Mouse (Mus musculus) c-Kit-positive CD71-positive TER-119-positive erythroid progenitor cells, embryonic 14.5 days (primary cell): ENCODE results near the gene Abat.

Experiments used
- DNase-seq: peaks from one replicate; pipeline ENCODE4 v3.0.0-alpha.2; 2013; ENCODE audit warnings: low spot score

The Abat gene

DNA sequence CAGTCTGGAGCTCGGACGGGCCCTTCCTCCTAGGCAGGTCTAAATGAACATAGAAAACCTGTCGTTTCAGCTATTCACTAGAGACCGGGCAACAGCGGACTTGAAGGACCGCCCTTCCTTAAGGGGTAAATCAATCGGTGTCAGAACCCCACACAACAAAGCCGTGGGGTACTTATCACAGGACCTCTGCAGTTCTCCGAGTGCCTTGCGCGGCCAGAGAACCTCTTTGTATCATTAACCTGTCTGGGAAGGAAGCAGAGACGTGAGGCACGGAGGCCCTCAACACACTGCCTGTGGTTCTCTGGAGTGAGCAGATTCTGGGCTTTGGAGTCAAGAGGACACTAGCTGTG is 123.6 kb downstream of the Abat start:
- DNase-seq, result no peak

DNA sequence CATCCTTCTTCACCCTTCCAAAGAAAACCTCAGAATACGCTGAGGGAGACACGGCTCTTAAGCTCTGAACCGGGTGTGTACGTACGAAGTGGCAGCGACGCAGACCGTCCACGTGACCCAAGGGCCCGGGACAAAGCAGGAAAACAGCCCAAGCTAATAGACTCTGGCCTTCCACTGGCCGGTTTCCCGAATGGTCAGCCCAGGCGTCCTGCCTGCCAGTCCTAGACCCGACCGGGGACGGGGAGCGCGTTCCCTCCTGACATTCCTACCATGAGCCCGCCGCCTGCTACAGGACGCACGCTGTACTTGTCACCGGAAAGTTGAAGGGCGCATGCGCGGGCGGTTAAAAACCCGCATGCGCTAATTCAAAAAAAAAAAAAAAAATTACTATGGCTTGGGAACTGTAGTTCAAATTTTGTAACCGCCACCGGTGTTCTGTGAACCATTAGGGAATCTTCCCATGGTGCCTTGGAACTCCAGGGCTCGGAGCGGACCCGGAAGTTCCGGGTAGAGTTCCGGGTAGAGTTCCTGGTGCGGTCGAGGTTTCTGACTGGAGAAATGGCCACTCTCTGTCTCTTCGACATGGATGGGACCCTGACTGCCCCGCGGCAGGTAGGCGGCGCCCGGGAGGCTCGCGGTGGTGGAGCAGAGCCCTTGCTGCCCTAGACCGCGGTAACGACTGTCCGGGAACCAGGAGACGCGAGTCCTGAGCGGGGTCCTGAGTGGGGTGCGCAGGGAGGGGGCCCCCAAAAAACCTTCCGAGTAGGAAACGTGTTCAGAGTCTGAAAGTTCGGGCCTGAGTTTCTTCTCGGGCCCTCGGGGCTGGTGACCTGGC is 124.2 kb downstream of the Abat start, which contains the start of the genes Pmm2 and Tmem186:
Gene Pmm2, plus strand, starts transcription at position 458 of the 835 bp plus-strand sequence.
Gene Tmem186, minus strand, starts transcription at position 496 of the 835 bp plus-strand sequence.
- DNase-seq, result peak; percentile 85

DNA sequence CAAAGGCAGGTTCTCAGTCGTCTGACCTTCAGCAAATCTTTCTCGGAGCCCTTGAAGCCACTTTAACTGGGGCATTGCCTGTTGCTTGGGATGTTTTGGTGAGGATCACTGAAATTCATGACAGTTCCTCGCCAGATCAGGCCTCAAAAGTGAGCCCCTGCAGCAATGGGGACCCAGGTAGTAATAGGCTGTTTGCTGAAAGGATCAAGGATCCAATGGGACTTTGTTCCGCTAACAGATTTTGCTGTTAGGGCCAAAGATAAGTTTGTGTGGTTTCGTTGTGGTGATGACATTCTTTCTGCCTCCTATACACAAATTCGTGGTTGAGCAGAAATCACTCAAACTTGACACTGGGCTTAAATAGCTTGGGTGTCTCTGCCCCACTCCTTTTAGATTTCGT is 124.9 kb downstream of the Abat start:
- DNase-seq, result no peak

DNA sequence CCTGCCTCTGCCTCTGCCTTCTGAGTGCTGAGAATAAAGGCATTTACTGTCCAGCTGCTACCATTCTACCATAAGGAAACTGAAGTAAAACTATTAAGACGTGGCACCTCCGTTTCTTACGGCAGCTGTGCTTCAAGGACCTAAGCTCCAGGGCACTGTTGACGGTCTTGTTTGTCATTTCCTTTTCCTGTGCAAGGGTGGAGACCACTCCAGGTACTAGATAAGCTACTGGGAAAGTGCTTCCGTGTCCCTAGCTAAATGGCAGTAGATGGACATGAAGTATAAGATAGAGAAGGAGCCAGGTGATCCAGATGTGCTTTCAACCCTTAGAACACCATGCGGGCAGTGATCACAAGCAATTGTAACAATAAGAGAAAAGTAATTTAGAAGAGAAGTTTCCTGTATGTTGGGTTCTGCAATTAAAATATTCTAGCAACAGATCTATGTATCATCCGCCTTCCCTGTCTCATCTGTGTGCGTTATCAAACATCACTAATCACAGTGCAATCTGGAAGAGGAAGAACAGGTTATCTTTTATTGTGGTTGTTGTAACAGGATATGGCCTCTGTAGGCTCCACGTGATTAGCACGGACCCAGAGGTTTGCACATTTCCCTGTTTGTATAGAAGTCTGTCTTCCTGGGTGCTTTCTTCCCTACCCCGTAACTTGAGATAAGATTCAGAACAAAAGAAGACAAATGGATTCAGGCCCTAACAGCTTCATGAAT is 126.4 kb downstream of the Abat start:
- DNase-seq, result no peak

DNA sequence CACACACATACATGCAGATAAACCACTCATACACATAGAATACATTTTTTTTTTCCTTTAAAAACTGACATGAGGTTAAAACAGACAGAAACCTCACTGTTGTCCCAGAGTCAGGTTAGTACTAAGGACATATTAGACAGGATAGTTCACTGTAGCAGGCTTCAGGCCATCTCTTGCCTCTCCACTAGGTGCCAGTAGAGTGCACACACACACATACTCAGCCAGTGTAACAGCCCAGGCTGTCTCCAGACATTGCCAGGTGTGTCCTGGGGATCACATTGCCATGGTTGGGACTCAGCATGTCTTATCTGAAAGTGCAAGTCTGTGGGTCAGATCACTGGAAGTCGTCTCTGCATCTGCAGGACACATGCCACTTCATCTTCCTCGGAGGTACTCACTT is 130.6 kb downstream of the Abat start:
- DNase-seq, result peak; percentile 53

DNA sequence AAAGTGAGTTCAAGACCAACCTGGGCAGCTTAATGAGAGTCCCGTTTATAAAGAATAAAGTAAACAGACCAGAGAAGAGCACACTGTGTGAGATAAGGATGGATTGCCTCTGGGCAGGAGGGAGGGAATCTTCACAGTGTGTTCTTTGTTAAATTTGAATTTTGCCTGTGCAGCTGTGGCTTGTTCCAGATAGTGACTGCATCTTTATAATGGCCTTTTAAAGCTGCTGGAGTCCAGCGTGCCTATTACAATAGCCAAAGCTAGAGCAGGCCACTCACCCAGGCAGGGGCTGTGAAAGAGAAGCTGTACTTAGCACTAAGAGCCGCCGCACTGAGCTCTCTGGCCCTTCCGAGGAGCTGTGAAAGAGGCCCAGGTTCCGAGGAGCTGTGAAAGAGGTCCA is 132.3 kb downstream of the Abat start:
- DNase-seq, result no peak

DNA sequence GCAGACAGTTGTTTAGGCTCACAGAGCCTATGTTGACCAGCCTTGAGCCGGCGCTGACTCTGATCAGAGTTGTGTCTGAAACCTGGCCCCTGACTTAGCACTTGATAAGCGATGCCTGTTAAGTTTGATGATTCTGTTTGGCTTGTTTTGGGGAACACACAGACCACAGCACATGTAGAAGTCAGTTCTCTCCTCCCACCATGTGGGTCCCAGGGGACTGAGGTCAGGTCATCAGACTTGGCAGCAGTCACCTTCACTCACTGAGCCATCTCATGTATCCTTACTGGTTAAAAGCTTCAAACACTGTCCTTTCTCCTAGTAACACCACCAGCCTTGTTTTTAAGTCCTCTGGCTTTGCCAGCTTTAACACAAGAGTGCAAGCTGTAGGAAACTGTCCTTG is 136.8 kb downstream of the Abat start:
- no peak for DNase-seq

DNA sequence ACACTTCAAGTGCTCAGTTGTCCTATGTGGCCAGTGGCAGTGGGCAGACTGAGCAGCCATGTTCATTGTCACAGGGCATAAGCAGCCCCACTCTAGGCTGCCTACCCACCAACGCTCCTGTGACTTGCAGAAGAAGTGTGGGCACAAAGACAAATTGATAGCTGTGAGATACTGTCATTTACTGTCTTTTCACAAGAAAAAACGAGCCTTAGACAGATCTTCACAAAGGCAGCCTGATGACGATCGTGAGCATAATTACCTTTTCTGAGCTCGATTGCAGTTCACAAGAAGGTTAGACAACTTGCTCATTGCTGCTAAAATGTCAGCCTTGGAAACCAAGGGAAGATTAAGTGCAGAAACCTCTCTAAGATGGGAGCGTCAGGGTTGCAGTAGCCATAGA is 141.9 kb downstream of the Abat start:
- DNase-seq, result no peak

DNA sequence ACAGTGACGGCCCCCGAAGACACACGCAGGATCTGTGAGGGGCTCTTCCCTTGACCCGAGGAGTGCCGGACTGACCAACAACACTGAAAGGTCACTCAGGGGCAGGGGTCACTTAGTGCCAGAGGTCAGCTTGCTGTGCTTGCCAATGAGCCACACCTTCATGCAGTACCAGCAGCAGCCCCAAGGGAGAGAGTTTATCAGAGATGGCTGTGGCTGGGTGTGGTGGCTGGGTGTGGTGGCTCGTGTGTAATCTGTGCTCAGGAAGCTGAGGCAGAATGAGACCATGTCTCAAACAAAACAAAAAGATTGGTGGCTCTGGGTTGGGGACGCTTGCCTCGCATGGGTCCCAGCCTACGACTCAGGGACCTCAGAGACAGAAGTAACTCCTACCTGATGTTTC is 142.4 kb downstream of the Abat start:
- DNase-seq, result no peak

DNA sequence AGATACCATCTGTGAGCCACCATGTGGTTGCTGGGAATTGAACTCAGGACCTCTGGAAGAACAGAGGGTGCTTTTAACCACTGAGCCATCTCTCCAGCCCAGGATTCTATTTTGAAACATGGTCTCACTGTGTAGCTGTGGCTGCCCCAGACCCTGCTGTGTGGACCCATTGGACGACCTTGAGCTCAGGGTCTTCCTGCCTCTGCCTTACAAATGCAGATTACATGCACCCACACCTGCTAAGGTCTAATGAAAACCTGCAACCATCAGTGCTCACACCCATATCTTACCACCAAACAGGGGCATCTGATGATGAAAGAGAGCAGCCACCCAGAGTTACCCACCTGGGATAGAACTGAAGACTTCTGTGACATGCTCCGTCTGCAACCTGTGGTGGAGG is 143.0 kb downstream of the Abat start:
- DNase-seq, result no peak

DNA sequence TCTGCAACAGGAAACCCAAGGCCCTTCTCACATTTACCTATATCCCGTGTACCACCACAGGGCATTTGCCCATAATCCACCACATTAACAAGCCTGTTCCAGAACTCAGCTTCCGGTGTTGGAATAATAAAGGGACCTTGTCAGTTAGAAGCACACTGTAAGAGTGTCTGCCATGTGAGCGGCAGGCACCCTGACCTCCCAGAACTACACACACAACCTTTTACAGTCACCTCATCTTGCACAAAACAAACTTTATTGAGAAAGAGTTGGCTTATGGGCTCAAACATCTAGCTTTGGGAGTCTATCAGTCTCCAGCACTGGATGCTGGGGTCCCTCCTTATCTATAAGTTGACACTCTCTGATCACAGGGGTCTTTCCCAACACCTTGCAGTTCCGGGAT is 145.1 kb downstream of the Abat start:
- DNase-seq, result no peak

DNA sequence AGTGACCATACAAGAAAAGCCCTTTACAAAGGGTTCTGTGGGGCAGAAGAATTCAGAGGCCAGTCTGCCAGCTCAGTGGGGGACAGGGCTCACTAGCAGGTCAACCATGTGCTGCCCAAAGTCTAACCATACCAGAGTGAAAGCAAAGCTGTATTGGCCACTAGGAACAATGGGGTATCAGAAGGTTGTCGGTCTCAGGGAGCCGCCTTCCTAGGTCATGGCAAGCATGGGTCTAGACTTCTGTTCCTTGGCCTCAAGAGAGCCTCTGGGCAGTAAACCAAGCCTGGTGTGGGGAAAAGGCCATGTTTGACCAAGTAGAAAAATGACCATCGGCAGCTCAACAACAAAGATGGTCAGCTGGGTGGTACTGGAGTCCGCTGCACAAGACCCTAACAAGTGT is 145.5 kb downstream of the Abat start:
- DNase-seq, result no peak

DNA sequence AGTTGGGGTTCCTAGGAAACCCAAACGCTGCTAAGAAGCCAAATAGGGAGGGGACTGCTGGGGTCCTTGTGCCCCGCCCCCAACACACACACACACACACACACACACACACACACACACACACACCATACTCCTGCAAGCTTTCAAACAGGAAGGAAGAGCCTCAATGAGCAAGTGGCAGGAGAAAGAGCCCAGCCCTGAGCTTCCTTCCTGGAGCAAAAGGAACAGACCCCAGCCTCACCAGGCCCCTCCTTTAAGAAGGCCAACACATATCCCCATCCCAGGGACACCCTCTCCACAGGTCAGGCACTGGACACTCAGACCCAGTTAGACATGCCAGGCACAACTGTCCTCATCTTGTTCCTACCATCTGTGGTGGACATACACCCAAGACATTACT is 149.8 kb downstream of the Abat start:
- no peak for DNase-seq

DNA sequence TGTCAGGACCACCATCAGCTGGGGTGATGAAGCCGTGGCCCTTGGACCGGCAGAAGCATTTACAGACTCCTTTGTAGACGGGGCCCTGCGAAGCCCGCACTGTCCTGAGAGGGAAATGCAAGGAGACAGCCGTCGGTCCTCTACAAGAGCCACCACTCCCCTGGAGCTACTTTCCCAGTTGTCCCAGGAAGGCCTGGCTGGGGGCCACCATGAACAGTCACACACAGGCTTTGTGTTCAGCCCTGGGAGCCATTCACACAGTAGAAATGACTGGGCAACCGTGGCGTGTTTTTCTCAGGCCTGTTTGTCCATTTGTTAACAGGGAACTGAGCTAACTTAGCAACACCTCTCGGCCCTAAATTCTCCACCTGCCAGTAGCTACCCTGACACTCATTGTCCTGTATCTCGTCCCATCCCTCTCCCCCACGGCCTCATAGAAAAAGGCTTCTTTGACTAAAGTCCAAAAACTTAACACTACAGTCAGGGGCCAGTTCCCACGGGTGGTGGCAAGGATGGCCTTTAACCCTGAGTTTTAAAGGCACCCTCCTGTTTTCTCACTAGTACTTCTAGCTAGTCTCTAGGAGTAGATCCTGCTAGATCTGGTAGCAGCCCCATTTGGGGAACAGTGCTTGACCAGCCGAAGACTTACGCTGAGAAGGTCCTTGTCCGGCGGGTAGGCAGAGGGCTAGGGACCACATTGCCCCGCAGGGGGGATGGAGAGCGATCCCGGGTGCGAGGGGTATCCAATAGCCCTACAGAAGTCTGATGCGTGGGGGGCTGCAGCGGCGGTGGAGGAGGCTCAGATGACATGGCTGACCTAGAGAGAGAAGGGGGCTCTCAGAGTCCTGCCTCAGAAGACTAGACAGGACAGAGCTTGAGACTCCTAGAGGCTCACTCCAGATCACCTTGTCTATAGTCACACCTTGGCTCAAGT is 150.6 kb downstream of the Abat start:
- no peak for DNase-seq

DNA sequence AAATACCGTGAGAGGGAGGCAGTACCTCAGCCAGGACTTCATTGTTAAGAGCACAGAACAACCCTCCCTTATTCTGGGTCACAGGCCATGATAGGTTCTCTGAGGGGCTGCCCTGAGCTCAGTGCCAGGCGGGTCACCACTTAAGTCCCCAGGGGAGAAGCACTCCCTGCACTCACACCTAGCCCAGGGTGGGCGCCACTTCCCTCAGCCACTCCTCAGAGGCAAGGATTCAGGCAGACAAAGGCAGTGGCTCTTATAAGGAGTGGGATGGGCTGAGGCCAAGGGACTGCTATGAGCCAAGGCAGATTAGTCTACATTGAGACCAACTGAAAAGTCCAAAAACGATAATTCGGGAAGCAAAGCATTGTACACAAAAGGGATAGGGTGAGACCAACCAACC is 152.1 kb downstream of the Abat start:
- no peak for DNase-seq

DNA sequence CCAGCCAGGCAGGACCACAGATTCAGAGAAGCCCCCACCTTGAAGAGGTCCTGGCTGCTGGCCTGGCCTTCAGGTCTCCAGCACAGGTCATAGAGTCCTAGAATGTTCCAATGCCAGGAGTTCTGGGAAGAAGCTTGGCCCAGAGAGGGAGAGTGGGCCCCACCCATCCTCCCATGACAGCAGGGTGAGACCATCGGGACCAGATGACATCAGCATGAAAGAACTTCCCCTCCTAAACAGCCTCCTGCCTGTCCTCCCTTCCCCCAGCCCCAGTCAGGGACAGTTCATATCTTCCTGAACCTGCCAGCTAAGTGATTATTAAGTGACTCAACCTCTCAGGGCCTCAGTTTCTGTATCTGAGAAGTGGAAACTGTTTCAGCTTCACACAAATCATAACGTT is 153.2 kb downstream of the Abat start:
- DNase-seq, result no peak

DNA sequence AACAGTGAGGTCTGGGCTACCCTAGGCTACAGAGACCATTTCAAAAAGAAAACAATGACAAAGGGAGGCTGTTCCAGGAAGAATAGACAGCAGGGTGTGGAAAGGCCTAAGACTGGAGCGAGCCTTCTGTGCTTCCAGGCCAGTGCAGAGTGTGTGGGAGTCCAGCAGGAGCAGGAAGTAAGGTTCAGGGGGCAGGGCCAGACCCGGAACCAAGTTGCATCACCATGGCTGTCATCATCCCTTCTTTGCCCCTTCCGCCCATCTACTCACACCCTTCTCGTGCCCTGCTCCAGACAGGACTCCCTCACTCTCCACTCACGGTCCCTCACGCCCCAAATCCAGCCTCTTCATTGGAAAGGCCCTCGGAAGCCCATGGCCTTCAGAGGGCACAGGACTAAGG is 154.0 kb downstream of the Abat start:
- DNase-seq, result no peak

DNA sequence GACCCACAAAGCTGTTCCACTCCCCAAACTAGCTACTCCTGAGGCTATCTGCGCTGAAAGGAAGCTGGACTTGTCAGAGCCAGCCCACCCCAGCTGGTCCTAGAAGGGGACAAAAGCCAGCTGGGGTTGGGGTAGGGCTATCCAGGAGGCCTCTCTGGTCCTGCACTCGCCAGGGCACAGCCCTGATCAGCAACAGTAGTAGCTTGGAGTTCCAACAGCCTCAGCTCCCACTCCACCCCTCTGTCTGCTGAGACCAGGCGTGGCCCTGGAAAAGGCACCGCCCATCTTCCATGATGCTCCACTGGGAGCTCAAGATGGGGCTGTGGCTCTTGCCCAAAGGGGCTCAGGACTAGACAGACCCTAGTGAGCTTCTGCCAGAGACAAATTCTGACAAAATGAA is 154.6 kb downstream of the Abat start:
- no peak for DNase-seq

DNA sequence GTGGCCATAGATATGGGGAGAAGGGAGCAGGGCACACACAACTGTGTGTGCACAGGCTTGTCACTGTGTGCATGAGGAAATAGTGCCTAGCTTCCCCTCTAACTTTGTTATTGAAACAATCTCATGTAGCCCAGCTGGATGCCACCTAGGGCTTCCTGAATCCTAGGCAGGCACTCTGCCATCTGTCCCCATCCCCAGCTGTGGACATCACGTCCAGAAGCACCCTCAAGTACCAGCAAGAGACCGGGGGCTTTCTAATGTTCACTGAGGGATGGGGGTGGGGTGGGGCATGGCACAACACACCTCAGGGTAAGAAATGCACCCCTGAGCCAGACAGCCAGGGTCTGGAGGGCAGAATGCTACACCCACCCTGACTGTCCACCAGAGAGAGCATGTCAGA is 155.2 kb downstream of the Abat start:
- no peak for DNase-seq

DNA sequence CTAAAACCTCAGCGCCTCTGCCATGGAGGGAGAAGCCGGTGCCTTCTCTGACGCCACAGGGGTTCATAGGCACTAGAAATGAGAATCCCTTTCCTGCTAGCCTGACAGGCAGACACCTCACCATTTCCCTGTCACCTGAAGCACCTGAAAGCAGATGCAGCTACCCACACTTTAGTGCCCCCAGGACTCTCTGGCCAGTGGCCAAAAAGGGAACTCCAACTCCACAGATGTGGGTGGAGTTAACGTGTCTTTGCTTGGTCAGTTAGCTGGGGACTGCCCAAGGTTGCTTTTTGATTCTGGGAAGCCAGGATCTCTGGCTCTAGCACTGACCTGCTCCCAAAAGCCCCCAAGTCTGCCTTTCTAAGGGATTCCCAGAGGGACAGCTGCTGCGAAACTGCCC is 156.2 kb downstream of the Abat start:
- DNase-seq, result no peak

DNA sequence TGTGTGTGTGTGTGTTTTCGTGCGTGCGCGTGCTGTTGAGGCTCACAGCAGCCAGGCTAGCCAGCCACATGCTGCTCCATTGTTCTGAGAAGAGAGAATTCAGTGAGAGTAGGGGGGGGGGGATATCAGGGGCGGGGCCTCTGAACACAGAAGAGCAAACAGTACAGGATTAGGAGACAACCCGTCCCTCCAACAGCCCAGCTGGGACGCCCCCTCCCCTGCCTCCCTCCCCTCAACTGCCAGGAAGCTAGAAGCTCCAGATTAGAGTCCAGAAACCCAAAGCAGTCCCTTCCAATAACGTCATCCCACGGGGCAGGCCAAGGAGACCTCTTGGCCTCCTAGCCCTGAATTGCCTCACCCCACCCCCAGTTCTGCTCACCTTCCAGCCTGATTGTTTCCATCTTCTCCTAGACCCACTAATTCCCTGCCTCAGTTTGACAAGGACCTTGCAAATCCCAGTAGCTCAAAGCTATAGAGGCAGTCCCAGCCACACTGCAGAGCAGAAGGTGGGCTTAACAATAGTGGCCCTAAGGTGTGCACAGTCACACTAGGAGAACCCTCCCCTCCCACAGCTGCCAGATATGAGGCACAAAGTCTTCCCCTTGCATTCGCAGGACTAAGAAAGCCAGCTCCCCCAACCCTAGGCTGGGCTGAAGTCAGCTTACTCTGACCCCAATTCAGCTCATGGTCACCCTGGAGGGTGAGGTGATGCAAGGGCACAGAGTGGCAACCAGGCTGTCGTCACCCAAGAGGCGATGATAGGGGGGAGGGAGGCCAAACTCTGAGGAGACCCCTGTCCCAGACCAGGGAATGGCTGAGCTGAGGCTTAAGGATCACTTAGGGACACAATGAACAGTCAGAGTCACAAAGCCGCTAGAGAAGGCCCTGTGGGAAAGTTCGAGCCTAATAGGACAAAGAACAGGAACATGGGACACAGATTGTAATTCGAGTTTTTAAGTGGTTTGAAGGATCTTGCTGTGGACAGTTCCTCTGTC is 157.1 kb downstream of the Abat start:
- no peak for DNase-seq
